Mouse (Mus musculus) CH12.LX (cell line): ENCODE results near the gene Sv2a. TPM values are rescaled to one million over a fixed set of nuclear protein-coding genes. Genes with fewer than 3 reads are reported as not detected.

ENCODE experiments used
- DNase-seq: peaks from one replicate; pipeline ENCODE4 v3.0.0-alpha.2; 2013; ENCODE audit errors: extremely low read depth
- H3K27ac ChIP-seq: 2 replicates; pipeline ENCODE4 v1.5.1; 2012; ENCODE audit warnings: low read depth, mild to moderate bottlenecking, control low read depth, moderate library complexity; ENCODE audit not compliant: insufficient read depth
- H3K27me3 ChIP-seq: replicated peaks from 2 replicates; pipeline ENCODE3; 2012; ENCODE audit warnings: inconsistent platforms
- H3K36me3 ChIP-seq, 2 experiments: replicated peaks in 1 of 2; 2 replicates each; pipeline versions ENCODE3 to v1.6.1; 2012; ENCODE audit warnings: inconsistent platforms in 1 of 2, low read length in 1 of 2, mild to moderate bottlenecking in 1 of 2, mixed read lengths in 1 of 2, moderate library complexity in 1 of 2; ENCODE audit not compliant: control insufficient read depth in 1 of 2, insufficient read depth in 1 of 2
- H3K4me1 ChIP-seq, 2 experiments: 2 replicates each; pipeline ENCODE4 v1.6.1; 2012; ENCODE audit warnings: inconsistent platforms in 1 of 2, moderate library complexity in 1 of 2; ENCODE audit not compliant: insufficient read depth in 2 of 2, control insufficient read depth in 1 of 2
- H3K4me2 ChIP-seq: 2 replicates; pipeline ENCODE4 v1.6.1; 2012; ENCODE audit warnings: low read depth, mild to moderate bottlenecking, control low read depth; ENCODE audit not compliant: poor library complexity, insufficient read depth, severe bottlenecking
- H3K4me3 ChIP-seq, 3 experiments: fragments of 150-350 bp in 1 of 3; sonication (generic) in 1 of 3; replicated peaks in 1 of 3; 2 replicates each; pipeline versions ENCODE3 to v1.5.1; 2011 to 2012; ENCODE audit warnings: low read depth in 2 of 3, low read length in 2 of 3, mild to moderate bottlenecking in 2 of 3, moderate library complexity in 2 of 3, control low read depth in 1 of 3, improper control_type of control experiment in 1 of 3, inconsistent platforms in 1 of 3, mixed read lengths in 1 of 3; ENCODE audit not compliant: poor library complexity in 1 of 3
- H3K79me2 ChIP-seq: replicated peaks from 2 replicates; pipeline ENCODE4 v1.6.1; 2012; ENCODE audit warnings: mild to moderate bottlenecking, moderate library complexity; ENCODE audit not compliant: control insufficient read depth, poor library complexity, insufficient read depth, severe bottlenecking; ENCODE audit errors: extremely low read depth
- H3K9ac ChIP-seq: 2 replicates; pipeline ENCODE4 v1.6.1; 2012; ENCODE audit warnings: low read depth, mild to moderate bottlenecking, control low read depth, moderate library complexity; ENCODE audit not compliant: insufficient read depth
- H3K9me3 ChIP-seq: replicated peaks from 2 replicates; pipeline ENCODE3; 2012; ENCODE audit warnings: low read length, inconsistent platforms, mixed read lengths
- BHLHE40 ChIP-seq: IDR thresholded peaks from 2 replicates; pipeline ENCODE4 v1.6.1; 2011; ENCODE audit warnings: mild to moderate bottlenecking, low read depth, low read length, improper control_type of control experiment
- CHD1 ChIP-seq: IDR thresholded peaks from 2 replicates; pipeline ENCODE4 v1.6.1; 2012; ENCODE audit warnings: low read depth, low read length, improper control_type of control experiment, inconsistent platforms
- CHD2 ChIP-seq: IDR thresholded peaks from 2 replicates; pipeline ENCODE4 v1.6.1; 2011; ENCODE audit warnings: low read length, improper control_type of control experiment
- CTCF ChIP-seq, 2 experiments: IDR thresholded peaks in 1 of 2; conservative IDR thresholded peaks in 1 of 2; 2 replicates each; pipeline ENCODE4 v1.5.1; 2011 to 2012; ENCODE audit warnings: low read depth in 2 of 2, low read length in 2 of 2, improper control_type of control experiment in 1 of 2, inconsistent platforms in 1 of 2, mild to moderate bottlenecking in 1 of 2, moderate library complexity in 1 of 2
- E2F4 ChIP-seq: IDR thresholded peaks from 2 replicates; pipeline ENCODE4 v1.6.1; 2011; ENCODE audit warnings: low read depth, low read length, improper control_type of control experiment; ENCODE audit not compliant: insufficient replicate concordance
- ELF1 ChIP-seq: IDR thresholded peaks from 2 replicates; pipeline ENCODE4 v1.6.1; 2014; ENCODE audit warnings: low read depth, mild to moderate bottlenecking, inconsistent platforms, low read length, improper control_type of control experiment
- EP300 ChIP-seq: IDR thresholded peaks from 2 replicates; pipeline ENCODE4 v1.6.1; 2011; ENCODE audit warnings: low read length, improper control_type of control experiment
- ETS1 ChIP-seq: conservative IDR thresholded peaks from 2 replicates; pipeline ENCODE4 v1.6.1; 2012; ENCODE audit warnings: low read depth, mild to moderate bottlenecking, inconsistent platforms, low read length, improper control_type of control experiment, moderate library complexity
- GABPA ChIP-seq: IDR thresholded peaks from 2 replicates; pipeline ENCODE4 v1.6.1; 2012; ENCODE audit warnings: low read depth, low read length, improper control_type of control experiment, inconsistent platforms; ENCODE audit not compliant: insufficient replicate concordance
- HCFC1 ChIP-seq: IDR thresholded peaks from 2 replicates; pipeline ENCODE4 v1.6.1; 2012; ENCODE audit warnings: low read depth, mild to moderate bottlenecking, inconsistent platforms, low read length, improper control_type of control experiment
- IRF4 ChIP-seq: IDR thresholded peaks from 2 replicates; pipeline ENCODE4 v1.6.1; 2014; ENCODE audit warnings: low read depth, mild to moderate bottlenecking, inconsistent platforms, low read length, improper control_type of control experiment
- JUN ChIP-seq: IDR thresholded peaks from 2 replicates; pipeline ENCODE4 v1.6.1; 2011; ENCODE audit warnings: low read depth, mild to moderate bottlenecking, low read length, improper control_type of control experiment, moderate library complexity; ENCODE audit not compliant: insufficient read depth
- JUND ChIP-seq: conservative IDR thresholded peaks from 2 replicates; pipeline ENCODE4 v1.6.1; 2011; ENCODE audit warnings: low read depth, low read length, improper control_type of control experiment
- KAT2A ChIP-seq: IDR thresholded peaks from 2 replicates; pipeline ENCODE4 v1.6.1; 2012; ENCODE audit warnings: low read length, improper control_type of control experiment, inconsistent platforms; ENCODE audit not compliant: insufficient replicate concordance
- MAFK ChIP-seq: IDR thresholded peaks from 2 replicates; pipeline ENCODE4 v1.6.1; 2011; ENCODE audit warnings: low read length, improper control_type of control experiment; ENCODE audit not compliant: insufficient replicate concordance
- MAX ChIP-seq: IDR thresholded peaks from 2 replicates; pipeline ENCODE4 v1.6.1; 2011; ENCODE audit warnings: low read length, improper control_type of control experiment
- MAZ ChIP-seq: IDR thresholded peaks from 2 replicates; pipeline ENCODE4 v1.6.1; 2012; ENCODE audit warnings: low read depth, mild to moderate bottlenecking, inconsistent platforms, low read length, improper control_type of control experiment, moderate library complexity
- MEF2A ChIP-seq: IDR thresholded peaks from 2 replicates; pipeline ENCODE4 v1.6.1; 2014; ENCODE audit warnings: low read depth, mild to moderate bottlenecking, inconsistent platforms, low read length, improper control_type of control experiment, borderline replicate concordance
- MXI1 ChIP-seq: IDR thresholded peaks from 2 replicates; pipeline ENCODE4 v1.6.1; 2011; ENCODE audit warnings: mild to moderate bottlenecking, low read depth, low read length, improper control_type of control experiment
- MYC ChIP-seq: IDR thresholded peaks from 2 replicates; pipeline ENCODE4 v1.6.1; 2011; ENCODE audit warnings: low read depth, mild to moderate bottlenecking, improper control_type of control experiment, low read length
- NELFE ChIP-seq: IDR thresholded peaks from 2 replicates; pipeline ENCODE4 v1.6.1; 2011; ENCODE audit warnings: low read depth, low read length, improper control_type of control experiment
- NRF1 ChIP-seq: IDR thresholded peaks from 2 replicates; pipeline ENCODE4 v1.6.1; 2014; ENCODE audit warnings: low read depth, mild to moderate bottlenecking, inconsistent platforms, low read length, improper control_type of control experiment, moderate library complexity
- PAX5 ChIP-seq: IDR thresholded peaks from 2 replicates; pipeline ENCODE4 v1.6.1; 2012; ENCODE audit warnings: low read length, inconsistent platforms, mixed read lengths
- POLR2A ChIP-seq: IDR thresholded peaks from 2 replicates; pipeline ENCODE4 v1.6.1; 2011; ENCODE audit warnings: low read depth, mild to moderate bottlenecking, improper control_type of control experiment, low read length
- POLR2AphosphoS2 ChIP-seq: IDR thresholded peaks from 2 replicates; pipeline ENCODE4 v1.6.1; 2011; ENCODE audit warnings: low read depth, low read length, improper control_type of control experiment
- RAD21 ChIP-seq: IDR thresholded peaks from 2 replicates; pipeline ENCODE4 v1.6.1; 2011; ENCODE audit warnings: low read depth, mild to moderate bottlenecking, low read length, improper control_type of control experiment, moderate library complexity
- RCOR1 ChIP-seq: conservative IDR thresholded peaks from 2 replicates; pipeline ENCODE4 v1.6.1; 2012; ENCODE audit warnings: low read depth, mild to moderate bottlenecking, inconsistent platforms, low read length, improper control_type of control experiment
- SIN3A ChIP-seq: IDR thresholded peaks from 2 replicates; pipeline ENCODE4 v1.6.1; 2012; ENCODE audit warnings: low read length, improper control_type of control experiment, inconsistent platforms
- SMC3 ChIP-seq: IDR thresholded peaks from 2 replicates; pipeline ENCODE4 v1.6.1; 2011; ENCODE audit warnings: low read depth, low read length, improper control_type of control experiment
- TBP ChIP-seq: conservative IDR thresholded peaks from 2 replicates; pipeline ENCODE4 v1.6.1; 2011; ENCODE audit warnings: low read depth, low read length, improper control_type of control experiment
- TCF12 ChIP-seq: IDR thresholded peaks from 2 replicates; pipeline ENCODE4 v1.6.1; 2014; ENCODE audit warnings: low read depth, mild to moderate bottlenecking, inconsistent platforms, low read length, improper control_type of control experiment
- UBTF ChIP-seq: IDR thresholded peaks from 2 replicates; pipeline ENCODE4 v1.6.1; 2012; ENCODE audit warnings: low read depth, mild to moderate bottlenecking, inconsistent platforms, low read length, improper control_type of control experiment, moderate library complexity
- USF1 ChIP-seq: IDR thresholded peaks from 2 replicates; pipeline ENCODE4 v1.6.1; 2014; ENCODE audit warnings: low read depth, mild to moderate bottlenecking, inconsistent platforms, low read length, improper control_type of control experiment
- USF2 ChIP-seq: conservative IDR thresholded peaks from 2 replicates; pipeline ENCODE4 v1.6.1; 2011; ENCODE audit warnings: low read depth, low read length, improper control_type of control experiment
- ZC3H11A ChIP-seq: IDR thresholded peaks from 2 replicates; pipeline ENCODE4 v1.6.1; 2012; ENCODE audit warnings: low read depth, mild to moderate bottlenecking, inconsistent platforms, low read length, improper control_type of control experiment
- ZKSCAN1 ChIP-seq: IDR thresholded peaks from 2 replicates; pipeline ENCODE4 v1.6.1; 2012; ENCODE audit warnings: low read depth, inconsistent platforms, low read length, improper control_type of control experiment, borderline replicate concordance
- ZMIZ1 ChIP-seq: IDR thresholded peaks from 2 replicates; pipeline ENCODE4 v1.6.1; 2012; ENCODE audit warnings: low read depth, mild to moderate bottlenecking, inconsistent platforms, low read length, improper control_type of control experiment
- ZNF384 ChIP-seq: IDR thresholded peaks from 2 replicates; pipeline ENCODE4 v1.6.1; 2012; ENCODE audit warnings: low read depth, low read length, improper control_type of control experiment, inconsistent platforms
- dilution Hi-C: fragments of 300-500 bp; cut with MboI; formaldehyde crosslinking; loops from 2 replicates; pipeline ENCODE4 v1.14.3; 2020; ENCODE audit warnings: low sequenced_read_pairs; ENCODE audit not compliant: extremely low pct_unique_long_range_greater_than_20kb, extremely low pct_ligation_motif_present
- in situ Hi-C: fragments of 300-500 bp; cut with MboI; formaldehyde crosslinking; loops from 3 replicates; pipeline ENCODE4 v1.14.3; 2019; ENCODE audit warnings: low sequenced_read_pairs, low pct_ligation_motif_present, low pct_unique_long_range_greater_than_20kb, mixed read lengths
- polyA plus RNA-seq: library from polyadenylated mRNA; unstranded; fragments of >175 nt; gene quantifications from 2 replicates; pipeline ENCODE4 v1.2.1, GENCODE M21; 2012; ENCODE audit warnings: low read depth; ENCODE audit not compliant: insufficient read length
- total RNA-seq, 2 experiments: library from RNA; depleted of rRNA; stranded (reverse); fragments of 300-350 nt in 1 of 2; fragments of >200 nt in 1 of 2; gene quantifications; 2 replicates each; pipeline ENCODE4 v1.2.3; 2012 to 2014

The Sv2a gene
- total and polyA plus RNA-seq, 3 experiments, result 1.1 to 6.7 (median 4.0) TPM

- Histone ChIP-seq H3K4me2 (peak overlapping the region; percentile 59), H3K9me3 (no peaks in the 10 kb centered on the region), H3K79me2 (no peaks in the 10 kb centered on the region), H3K9ac (peak overlapping the region; percentile 87)
- dilution Hi-C loops, result no loop called here
- TF ChIP-seq ZKSCAN1 (no peak), MAFK (no peak), CHD2 (no peak), ELF1 (no peak), CTCF (conservative IDR thresholded peaks at IDR 0.05 in 1 of 2, IDR thresholded peaks at IDR 0.05 in 1 of 2; ENCODE audit: low read depth in 2 of 2, low read length in 2 of 2) (no peak), MAZ (no peak), ZMIZ1 (peak; percentile 47; the same call in 1 of the 2 replicates), JUND (0 out of 2 replicates have a peak, but pooled peaks have one; percentile 5), NRF1 (no peak), ZNF384 (no peak), UBTF (no peak), SMC3 (no peak), KAT2A (no peak), ETS1 (no peak), ZC3H11A (no peak), SIN3A (peak; percentile 52; the same call in 1 of the 2 replicates), GABPA (no peak), MYC (peak; percentile 84), USF2 (no peak), EP300 (no peak), PAX5 (no peak), MXI1 (peak; percentile 92), MAX (peak; percentile 54), RAD21 (no peak), MEF2A (no peak), RCOR1 (no peak), JUN (no peak), NELFE (peak; percentile 53; the same call in 1 of the 2 replicates), USF1 (no peak), E2F4 (no peak), CHD1 (peak; percentile 81; the same call in 1 of the 2 replicates), TCF12 (peak; percentile 55), TBP (peak; percentile 58; the same call in 1 of the 2 replicates), BHLHE40 (no peak), POLR2A (no peak; the same call in 1 of the 2 replicates), HCFC1 (no peak; the same call in 1 of the 2 replicates), POLR2AphosphoS2 (no peak), IRF4 (peak; percentile 37; the same call in 1 of the 2 replicates)
- TF ChIP-seq, all 38 proteins: peak for 11
- in situ Hi-C loops, result no loop called here
- Histone ChIP-seq H3K4me1 (peaks cover 10 to 36% of the 10 kb centered on the region in 2 experiments), H3K4me3 (peak overlapping the region; percentile 65 to 73 (median 66)), H3K36me3 (no peaks in the 10 kb centered on the region), H3K27ac (peak overlapping the region; percentile 95), H3K27me3 (no peaks in the 10 kb centered on the region)
- DNase-seq, result peak; percentile 54
Measured at GRCm38 (mm10) chr3:96243921-96244572, 63.1 kb downstream of the Sv2a start.
